Mouse (Mus musculus) megakaryocyte, embryonic 14.5 days (primary cell): Measurements from ENCODE around the gene 2610507B11Rik. TPM values are rescaled to one million over a fixed set of nuclear protein-coding genes. Genes with fewer than 3 reads are reported as not detected.

Experiments
- H3K27me3 ChIP-seq: replicated peaks from 2 replicates; pipeline ENCODE3; 2012; ENCODE audit warnings: inconsistent platforms
- H3K36me3 ChIP-seq: replicated peaks from 2 replicates; pipeline ENCODE3; 2012; ENCODE audit warnings: low read length, inconsistent platforms, mixed read lengths
- H3K4me1 ChIP-seq: 2 replicates; pipeline ENCODE4 v1.6.1; 2012; ENCODE audit warnings: inconsistent platforms
- H3K4me3 ChIP-seq: replicated peaks from 2 replicates; pipeline ENCODE3; 2012; ENCODE audit warnings: moderate library complexity, mild to moderate bottlenecking, inconsistent platforms
- H3K9me3 ChIP-seq: 2 replicates; pipeline ENCODE4 v1.6.1; 2012; ENCODE audit warnings: inconsistent platforms
- FLI1 ChIP-seq: IDR thresholded peaks from 2 replicates; pipeline ENCODE4 v1.6.1; 2012; ENCODE audit warnings: low read length, inconsistent platforms, mixed read lengths
- GATA1 ChIP-seq: IDR thresholded peaks from 3 replicates; pipeline ENCODE4 v1.6.1; 2012; ENCODE audit warnings: mixed read lengths, low read length, inconsistent platforms, borderline replicate concordance
- polyA plus RNA-seq: library from polyadenylated mRNA; stranded (reverse); fragments of >175 nt; gene quantifications from 2 replicates; pipeline ENCODE4 v1.2.3, GENCODE M21; 2012; ENCODE audit warnings: low replicate concordance; ENCODE audit not compliant: insufficient read depth

Gene 2610507B11Rik
- polyA plus RNA-seq, result 17.1 and 39.7 TPM in 2 replicates

- no peak for TF ChIP-seq FLI1
- TF ChIP-seq GATA1, result no peak
- H3K27me3 ChIP-seq, result no peaks in the 10 kb centered on the region
- H3K4me1 ChIP-seq, result peaks cover 38% of the 10 kb centered on the region
- peak within 1 kb of the TSS; percentile 94 for H3K4me3 ChIP-seq
- no peaks in the 10 kb centered on the region for H3K9me3 ChIP-seq
- peaks cover 34% of the 10 kb centered on the region for H3K36me3 ChIP-seq
Observed at GRCm38 (mm10) chr11:78261380-78262352, at the start of gene 2610507B11Rik. Gene 2610507B11Rik, plus strand, starts transcription at chr11:78261752.

GRCm38 (mm10) chr11:78213086-78213817, 48.3 kb upstream of the 2610507B11Rik start:
- peaks cover 100% of the 10 kb centered on the region for H3K36me3 ChIP-seq
- no peaks in the 10 kb centered on the region for H3K9me3 ChIP-seq
- peak overlapping the region; percentile 11 for H3K4me3 ChIP-seq
- no peaks in the 10 kb centered on the region for H3K27me3 ChIP-seq
- no peak for TF ChIP-seq FLI1
- TF ChIP-seq GATA1, result no peak
- peaks cover 18% of the 10 kb centered on the region for H3K4me1 ChIP-seq

DNA sequence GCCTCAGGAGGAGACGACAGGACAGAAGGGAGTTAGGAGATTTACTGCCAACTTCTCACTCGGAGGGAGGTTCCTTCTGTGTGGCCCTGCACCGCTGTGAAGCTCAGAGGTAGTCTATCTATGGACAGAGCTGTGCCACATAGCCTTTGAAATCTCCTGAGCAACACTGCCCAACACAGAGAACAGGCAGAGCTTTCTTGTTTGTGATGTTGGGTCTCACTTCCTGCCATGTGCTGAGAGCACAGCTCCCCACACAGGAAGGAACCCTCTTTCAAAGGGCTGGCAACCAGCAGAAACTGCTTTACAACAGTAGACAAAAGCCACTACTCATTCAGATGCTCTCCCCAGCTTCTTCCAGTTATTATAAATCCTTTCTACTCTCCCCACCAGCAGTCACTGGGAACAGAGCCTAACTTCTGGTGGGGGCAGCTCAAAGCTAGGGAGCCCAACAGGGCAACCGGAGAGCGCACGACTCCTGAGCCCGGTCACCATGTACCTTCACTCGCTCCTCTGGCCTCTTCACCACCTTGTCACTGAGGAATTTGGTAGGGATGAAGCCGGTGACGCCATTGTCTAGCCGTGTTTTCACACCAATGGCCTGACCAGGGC, 45.7 kb upstream of the 2610507B11Rik start:
- Histone ChIP-seq H3K4me3 (no peak overlapping the region), H3K9me3 (no peaks in the 10 kb centered on the region), H3K4me1 (peaks cover 16% of the 10 kb centered on the region), H3K27me3 (no peaks in the 10 kb centered on the region), H3K36me3 (peaks cover 100% of the 10 kb centered on the region)
- TF ChIP-seq GATA1, result no peak

DNA sequence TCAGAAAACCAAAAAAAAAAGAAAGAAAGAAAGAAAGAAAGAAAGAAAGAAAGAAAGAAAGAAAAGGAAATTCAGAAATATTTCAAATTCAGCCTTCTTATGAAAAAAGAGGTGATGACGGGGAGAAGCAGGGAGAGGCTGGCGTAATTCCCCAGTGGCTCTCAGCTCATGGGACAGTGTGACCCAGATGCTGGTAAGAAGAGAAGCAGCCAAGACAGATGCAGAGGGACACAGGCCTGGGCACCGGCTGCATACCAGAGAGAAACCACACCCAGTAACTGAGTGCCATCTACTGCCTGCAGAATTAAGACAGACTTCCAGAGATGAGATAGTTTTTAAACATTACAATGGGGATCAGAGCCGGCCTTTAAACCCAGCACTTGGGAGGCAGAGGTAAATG, 38.0 kb upstream of the 2610507B11Rik start:
- Histone ChIP-seq H3K27me3 (no peaks in the 10 kb centered on the region), H3K36me3 (peaks cover 99% of the 10 kb centered on the region), H3K9me3 (no peaks in the 10 kb centered on the region), H3K4me3 (no peak overlapping the region), H3K4me1 (no peaks in the 10 kb centered on the region)
- TF ChIP-seq GATA1 (no peak), FLI1 (no peak)

DNA sequence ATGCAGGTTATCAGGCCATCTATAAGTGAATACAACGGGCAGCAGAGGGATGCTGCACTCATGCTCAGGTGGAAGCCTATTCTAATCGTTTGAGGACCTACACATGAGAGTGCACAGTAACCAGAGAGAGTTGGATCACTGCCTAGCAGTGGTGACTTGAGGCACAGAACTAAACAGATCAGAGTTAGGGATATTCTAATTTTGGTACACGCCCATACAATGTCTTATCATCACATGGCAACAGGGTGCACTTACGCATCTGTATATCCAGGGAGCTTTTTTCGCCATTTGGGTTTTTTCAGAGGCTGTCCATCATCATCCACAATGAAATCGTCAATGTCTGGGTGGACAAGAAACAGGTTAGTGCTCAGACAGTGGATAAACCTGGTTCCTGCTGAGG, 30.0 kb upstream of the 2610507B11Rik start:
- Histone ChIP-seq H3K4me1 (peaks cover 5% of the 10 kb centered on the region; the same call in 1 of the 2 replicates), H3K36me3 (peaks cover 94% of the 10 kb centered on the region), H3K9me3 (no peaks in the 10 kb centered on the region), H3K27me3 (no peaks in the 10 kb centered on the region), H3K4me3 (no peak overlapping the region)
- TF ChIP-seq FLI1 (no peak), GATA1 (no peak)

DNA sequence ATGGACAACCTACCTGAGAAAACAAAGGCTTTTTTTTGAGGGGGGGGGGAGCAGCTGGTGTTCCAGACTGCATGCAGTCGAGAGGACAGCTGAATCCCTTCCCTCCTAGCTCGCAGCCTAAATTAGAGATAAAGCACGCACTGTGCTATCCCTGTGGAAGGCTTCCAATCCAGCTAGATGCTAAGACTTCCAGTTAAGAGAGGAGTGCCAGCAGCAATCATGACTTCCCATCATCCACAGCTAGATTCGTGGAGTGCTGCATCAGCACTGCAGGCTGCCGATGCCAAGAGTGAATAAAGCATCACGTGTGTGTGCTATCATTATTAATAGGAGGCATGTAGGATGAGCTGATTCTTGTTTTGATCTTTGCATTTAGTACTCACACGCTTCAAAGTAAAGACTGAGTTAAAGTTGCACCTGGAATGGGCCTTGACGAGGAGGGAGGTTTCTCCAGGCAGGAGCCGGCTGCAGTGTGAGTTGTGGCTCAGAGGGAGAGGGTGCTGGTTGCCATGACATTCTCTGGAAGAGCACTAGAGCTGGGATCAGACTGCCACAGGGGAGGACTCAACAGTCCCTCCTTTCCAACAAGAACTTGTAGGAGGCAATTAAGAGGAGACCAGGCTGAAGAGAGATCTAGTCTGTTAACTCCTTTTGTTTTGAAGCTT, 21.2 kb upstream of the 2610507B11Rik start:
- Histone ChIP-seq H3K9me3 (no peaks in the 10 kb centered on the region), H3K4me3 (no peak overlapping the region), H3K4me1 (peaks cover 47% of the 10 kb centered on the region), H3K27me3 (no peaks in the 10 kb centered on the region), H3K36me3 (peaks cover 54% of the 10 kb centered on the region)
- TF ChIP-seq GATA1, result no peak
- TF ChIP-seq FLI1, result no peak

- TF ChIP-seq GATA1, result no peak
- TF ChIP-seq FLI1, result no peak
- Histone ChIP-seq H3K36me3 (peaks cover 29% of the 10 kb centered on the region), H3K4me1 (peaks cover 70% of the 10 kb centered on the region), H3K27me3 (no peaks in the 10 kb centered on the region), H3K4me3 (peak overlapping the region; percentile 99), H3K9me3 (no peaks in the 10 kb centered on the region)
Observed at GRCm38 (mm10) chr11:78245261-78245626, 16.3 kb upstream of the 2610507B11Rik start.

GRCm38 (mm10) chr11:78245627-78246317, 15.8 kb upstream of the 2610507B11Rik start, which contains the start of the genes Sdf2 and Supt6:
Gene Sdf2, plus strand, starts transcription at chr11:78245746.
Gene Supt6, minus strand, starts transcription at chr11:78245987.
- no peak for TF ChIP-seq GATA1
- 0 out of 2 replicates have a peak, but pooled peaks have one; percentile 54 for TF ChIP-seq FLI1
- Histone ChIP-seq H3K36me3 (peaks cover 27% of the 10 kb centered on the region), H3K4me1 (peaks cover 68% of the 10 kb centered on the region), H3K9me3 (no peaks in the 10 kb centered on the region), H3K4me3 (peak within 1 kb of the TSS; percentile 99), H3K27me3 (no peaks in the 10 kb centered on the region)
